Mouse (Mus musculus) midbrain, embryonic 16.5 days (tissue): ENCODE data around the gene Tecpr2. TPM values are rescaled to one million over a fixed set of nuclear protein-coding genes. Genes with fewer than 3 reads are reported as not detected.
"Not testable (repeated sequence)": the region's sequence is repeated elsewhere in the genome, so short reads cannot be mapped to it uniquely, and the experiment has no call there.

ENCODE experiments used
- ATAC-seq: fragments of 200-750 bp; cut with Nextera tagmentation; 2 replicates; pipeline ENCODE4 v1.8.0; 2017; ENCODE audit warnings: moderate TSS enrichment
- H3K27ac ChIP-seq: fragments of 300-500 bp; sonication (generic); 2 replicates; pipeline ENCODE4 v1.5.1; 2014; ENCODE audit warnings: mild to moderate bottlenecking, low read length, mixed read lengths
- H3K27me3 ChIP-seq: fragments of 300-500 bp; sonication (generic); 2 replicates; pipeline ENCODE4 v1.6.1; 2014; ENCODE audit warnings: low read depth, low read length, mixed read lengths; ENCODE audit not compliant: control insufficient read depth, insufficient read depth
- H3K36me3 ChIP-seq: fragments of 300-500 bp; sonication (generic); 2 replicates; pipeline ENCODE4 v1.6.1; 2014; ENCODE audit warnings: mild to moderate bottlenecking, low read length, moderate library complexity, mixed read lengths; ENCODE audit not compliant: control insufficient read depth, insufficient read depth
- H3K4me1 ChIP-seq: fragments of 300-500 bp; sonication (generic); 2 replicates; pipeline ENCODE4 v1.6.1; 2014; ENCODE audit warnings: mild to moderate bottlenecking, low read length, mixed read lengths; ENCODE audit not compliant: control insufficient read depth, insufficient read depth
- H3K4me2 ChIP-seq: fragments of 300-500 bp; sonication (generic); 2 replicates; pipeline ENCODE4 v1.6.1; 2014; ENCODE audit warnings: mild to moderate bottlenecking, low read length, mixed read lengths
- H3K4me3 ChIP-seq: fragments of 300-500 bp; sonication (generic); 2 replicates; pipeline ENCODE4 v1.5.1; 2014; ENCODE audit warnings: low read depth, mild to moderate bottlenecking, low read length, moderate library complexity, mixed read lengths
- H3K9ac ChIP-seq: fragments of 300-500 bp; sonication (generic); 2 replicates; pipeline ENCODE4 v1.6.1; 2014; ENCODE audit warnings: low read depth, low read length, mixed read lengths
- H3K9me3 ChIP-seq: fragments of 300-500 bp; sonication (generic); replicated peaks from 2 replicates; pipeline ENCODE4 v1.6.1; 2014; ENCODE audit warnings: mild to moderate bottlenecking, low read length, mixed read lengths; ENCODE audit not compliant: control insufficient read depth, poor library complexity, severe bottlenecking
- WGBS: fragments of 180-500 bp; shearing (Covaris S2); extraction: QIAGEN DNeasy Blood & Tissue Kit; methylation state at CpG from one replicate; pipeline ENCODE4 v1.1.7; 2014; 5-methylcytosine and 5-hydroxymethylcytosine counted together
- polyA plus RNA-seq: library from polyadenylated mRNA; unstranded; fragments of >200 nt; fragmentation: Nextera tagmentation; extraction: Ambion mirVana; gene quantifications from 2 replicates; pipeline ENCODE4 v1.2.1, GENCODE M21; 2015

The Tecpr2 gene
- polyA plus RNA-seq, 1 experiment from 2014 or later: 8.4 TPM

- H3K4me2 ChIP-seq: peak overlapping the region; percentile 57
- H3K27me3 ChIP-seq: peaks cover 22% of the 10 kb centered on the region
- H3K9ac ChIP-seq: no peak overlapping the region
- peak overlapping the region; percentile 30; the same call in 1 of the 2 replicates for H3K4me3 ChIP-seq
- H3K4me1 ChIP-seq: peaks cover 15% of the 10 kb centered on the region; the same call in 1 of the 2 replicates
- H3K27ac ChIP-seq: no peak overlapping the region
- no peaks in the 10 kb centered on the region for H3K9me3 ChIP-seq
- no peaks in the 10 kb centered on the region for H3K36me3 ChIP-seq
- ATAC-seq: no peak
- WGBS: 67% methylated on average over 6 of the region's 6 CpGs
These were observed 42.8 kb upstream of the Tecpr2 start for GRCm38 (mm10) chr12:110846191-110846765.

GRCm38 (mm10) chr12:110850010-110850928 lies 38.8 kb upstream of the Tecpr2 start, which contains the start of gene Zfp839:
Zfp839 (plus strand) TSS chr12:110850253.
- no peaks in the 10 kb centered on the region; the same call in 1 of the 2 replicates for H3K36me3 ChIP-seq
- H3K4me1 ChIP-seq: peaks cover 15% of the 10 kb centered on the region; the same call in 1 of the 2 replicates
- peak; percentile 83 for ATAC-seq
- no peaks in the 10 kb centered on the region for H3K9me3 ChIP-seq
- H3K9ac ChIP-seq: peak within 1 kb of the TSS; percentile 90
- H3K27ac ChIP-seq: peak within 1 kb of the TSS; percentile 69
- H3K27me3 ChIP-seq: peaks cover 11% of the 10 kb centered on the region
- under 1% methylated on average over 78 of the region's 89 CpGs for WGBS
- H3K4me2 ChIP-seq: peak within 1 kb of the TSS; percentile 86
- H3K4me3 ChIP-seq: peak within 1 kb of the TSS; percentile 85

- no peak for ATAC-seq
- no peaks in the 10 kb centered on the region for H3K9me3 ChIP-seq
- peaks cover 13% of the 10 kb centered on the region; the same call in 1 of the 2 replicates for H3K4me1 ChIP-seq
- 18% methylated on average over 9 of the region's 9 CpGs for WGBS
- peaks cover 4% of the 10 kb centered on the region; the same call in 1 of the 2 replicates for H3K36me3 ChIP-seq
- peak overlapping the region; percentile 86 for H3K4me2 ChIP-seq
- H3K27me3 ChIP-seq: peaks cover 6% of the 10 kb centered on the region
- no peak overlapping the region for H3K27ac ChIP-seq
- H3K9ac ChIP-seq: peak overlapping the region; percentile 90
- peak overlapping the region; percentile 85 for H3K4me3 ChIP-seq
These were observed 38.2 kb upstream of the Tecpr2 start for GRCm38 (mm10) chr12:110850929-110851256.

- Histone ChIP-seq H3K36me3 (peaks cover 5% of the 10 kb centered on the region; the same call in 1 of the 2 replicates), H3K9me3 (no peaks in the 10 kb centered on the region), H3K4me2 (peak overlapping the region; percentile 86), H3K27ac (no peak overlapping the region), H3K9ac (no peak overlapping the region), H3K27me3 (peaks cover under 1% of the 10 kb centered on the region), H3K4me1 (peaks cover 10% of the 10 kb centered on the region; the same call in 1 of the 2 replicates), H3K4me3 (no peak overlapping the region)
- ATAC-seq: no peak
- 82% methylated on average over 12 of the region's 12 CpGs for WGBS
These were observed 37.6 kb upstream of the Tecpr2 start for GRCm38 (mm10) chr12:110851414-110851813.

GRCm38 (mm10) chr12:110851923-110852322 lies 37.1 kb upstream of the Tecpr2 start:
- no peak for ATAC-seq
- WGBS: 91% methylated on average over 1 of the region's 1 CpGs
- Histone ChIP-seq H3K27me3 (no peaks in the 10 kb centered on the region; the same call in 1 of the 2 replicates), H3K4me1 (peaks cover 10% of the 10 kb centered on the region; the same call in 1 of the 2 replicates), H3K9me3 (no peaks in the 10 kb centered on the region), H3K36me3 (peaks cover 5% of the 10 kb centered on the region; the same call in 1 of the 2 replicates), H3K9ac (no peak overlapping the region), H3K27ac (no peak overlapping the region), H3K4me3 (no peak overlapping the region), H3K4me2 (no peak overlapping the region)

- ATAC-seq: no peak
- H3K9me3 ChIP-seq: no peaks in the 10 kb centered on the region
- H3K27ac ChIP-seq: no peak overlapping the region
- H3K27me3 ChIP-seq: no peaks in the 10 kb centered on the region
- peaks cover 5% of the 10 kb centered on the region; the same call in 1 of the 2 replicates for H3K36me3 ChIP-seq
- H3K4me1 ChIP-seq: peaks cover 8% of the 10 kb centered on the region; the same call in 1 of the 2 replicates
- H3K4me2 ChIP-seq: no peak overlapping the region
- no peak overlapping the region for H3K4me3 ChIP-seq
- WGBS: 89% methylated on average over 32 of the region's 32 CpGs
- H3K9ac ChIP-seq: no peak overlapping the region
These were observed 34.0 kb upstream of the Tecpr2 start for GRCm38 (mm10) chr12:110854786-110855737.

GRCm38 (mm10) chr12:110857196-110857595 lies 31.9 kb upstream of the Tecpr2 start:
- H3K27me3 ChIP-seq: no peaks in the 10 kb centered on the region
- ATAC-seq: no peak
- H3K27ac ChIP-seq: no peak overlapping the region
- WGBS: 91% methylated on average over 7 of the region's 7 CpGs
- no peak overlapping the region for H3K4me3 ChIP-seq
- no peak overlapping the region for H3K4me2 ChIP-seq
- peaks cover 2% of the 10 kb centered on the region; the same call in 1 of the 2 replicates for H3K4me1 ChIP-seq
- H3K9me3 ChIP-seq: no peaks in the 10 kb centered on the region
- H3K9ac ChIP-seq: no peak overlapping the region
- H3K36me3 ChIP-seq: peaks cover 5% of the 10 kb centered on the region; the same call in 1 of the 2 replicates

GRCm38 (mm10) chr12:110858681-110859080 lies 30.4 kb upstream of the Tecpr2 start:
- H3K9me3 ChIP-seq, ATAC-seq, H3K9ac ChIP-seq, H3K27me3 ChIP-seq, H3K4me2 ChIP-seq, H3K4me1 ChIP-seq, H3K27ac ChIP-seq, H3K36me3 ChIP-seq, H3K4me3 ChIP-seq: not testable (repeated sequence)
- 96% methylated on average over 15 of the region's 15 CpGs for WGBS
